Mouse (Mus musculus): ENCODE data around the gene Tcf3.

DNA sequence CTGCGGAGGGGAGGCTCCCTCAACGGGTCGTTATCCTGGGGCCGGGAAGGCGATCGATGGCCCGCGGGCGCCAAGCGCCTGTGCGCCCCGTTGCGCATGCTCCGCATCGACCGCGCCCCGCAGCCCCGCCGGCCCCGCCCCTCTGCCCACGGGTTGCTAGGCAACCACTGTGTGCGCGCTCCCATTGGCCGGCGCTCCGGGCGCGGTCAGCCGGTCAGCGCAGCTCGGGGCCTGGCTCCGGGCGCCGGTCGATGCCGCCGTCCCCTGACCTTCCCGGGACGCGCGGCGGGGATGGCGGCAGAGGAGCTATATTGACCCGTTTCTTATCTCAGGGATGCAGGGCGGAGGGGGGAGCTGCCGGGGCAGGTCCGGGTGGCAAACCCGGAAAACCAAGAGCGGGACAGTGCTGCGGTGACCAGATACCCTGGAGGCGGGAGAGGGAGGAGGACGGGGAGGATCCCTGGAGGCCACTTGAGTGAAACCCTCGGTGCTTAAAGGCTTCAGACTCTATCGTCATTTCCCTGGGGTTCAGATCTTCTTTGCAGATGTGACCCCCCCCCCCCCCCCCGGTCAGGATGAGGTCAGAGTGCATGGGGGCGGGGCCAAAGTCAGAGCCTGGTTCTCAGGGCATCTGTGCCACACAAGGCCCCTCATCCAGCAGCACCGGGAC is 42.0 kb upstream of the Tcf3 start:
- TF ChIP-seq GATA1 (IDR thresholded peaks at IDR 0.05; ENCODE audit: low read length) (peak; percentile 29; the same call in 1 of the 2 replicates), TAL1 (IDR thresholded peaks at IDR 0.05; ENCODE audit: low read length) (peak; percentile 62)

All from erythroblast, embryonic 14.5 days (primary cell).